Mouse (Mus musculus): Measurements from ENCODE around the gene Golga5. TPM values are rescaled to one million over a fixed set of nuclear protein-coding genes. Genes with fewer than 3 reads are reported as not detected.
A peak's percentile ranks its signal among the peaks of the same experiment; 100 is the strongest.
"Not testable (repeated sequence)": the region's sequence is repeated elsewhere in the genome, so short reads cannot be mapped to it uniquely, and the experiment has no call there.

The Golga5 gene
- polyA plus RNA-seq, 1 experiment from 2014 or later = 32.4 TPM

- WGBS = 77% methylated on average over 5 of the region's 5 CpGs
- no peaks in the 10 kb centered on the region for H3K9me3 ChIP-seq (ENCODE audit: control insufficient read depth, low read length)
- no peak overlapping the region for H3K4me2 ChIP-seq (ENCODE audit: low read length)
- ATAC-seq (ENCODE audit: low FRiP score, low TSS enrichment) (no peak), DNase-seq (no peak)
- no peaks in the 10 kb centered on the region for H3K27me3 ChIP-seq (ENCODE audit: control insufficient read depth, insufficient read depth, low read length)
- no peak overlapping the region for H3K4me3 ChIP-seq (replicated peaks; ENCODE audit: low read depth, low read length)
- no peaks in the 10 kb centered on the region for H3K36me3 ChIP-seq (ENCODE audit: control insufficient read depth, insufficient read depth, low read length)
- H3K9ac ChIP-seq (replicated peaks; ENCODE audit: low read length) = no peak overlapping the region
- H3K27ac ChIP-seq (replicated peaks; ENCODE audit: low read depth, low read length) = no peak overlapping the region
- H3K4me1 ChIP-seq (ENCODE audit: control insufficient read depth, insufficient read depth, low read length) = no peaks in the 10 kb centered on the region
These were observed 8.9 kb upstream of the Golga5 start for GRCm38 (mm10) chr12:102460014-102460413.

DNA sequence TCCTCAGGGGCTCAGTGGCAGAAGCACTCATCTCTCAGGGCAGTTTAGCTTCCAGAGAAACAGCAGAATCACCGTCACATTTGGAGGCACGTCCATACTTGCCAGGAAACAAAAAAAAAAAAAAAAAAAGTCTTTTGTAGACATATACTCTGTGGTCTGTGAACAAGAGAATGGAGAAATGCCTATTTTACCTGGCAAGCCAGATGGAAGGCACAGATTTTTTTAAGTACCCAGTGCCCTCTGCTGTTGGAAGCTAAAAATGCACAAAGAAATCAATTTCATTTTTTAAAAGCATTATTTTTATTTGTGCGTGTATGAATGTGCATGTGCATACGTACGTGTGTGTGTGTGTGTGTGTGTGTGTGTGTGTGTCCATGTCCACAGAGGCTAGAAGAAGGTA lies 7.8 kb upstream of the Golga5 start:
- Histone ChIP-seq H3K36me3 (ENCODE audit: control insufficient read depth, insufficient read depth, low read length) (no peaks in the 10 kb centered on the region), H3K4me3 (replicated peaks; ENCODE audit: low read depth, low read length) (no peak overlapping the region), H3K4me2 (ENCODE audit: low read length) (no peak overlapping the region), H3K27me3 (ENCODE audit: control insufficient read depth, insufficient read depth, low read length) (no peaks in the 10 kb centered on the region), H3K4me1 (ENCODE audit: control insufficient read depth, insufficient read depth, low read length) (no peaks in the 10 kb centered on the region), H3K27ac (replicated peaks; ENCODE audit: low read depth, low read length) (no peak overlapping the region), H3K9ac (replicated peaks; ENCODE audit: low read length) (no peak overlapping the region), H3K9me3 (ENCODE audit: control insufficient read depth, low read length) (no peaks in the 10 kb centered on the region)
- ATAC-seq (ENCODE audit: low FRiP score, low TSS enrichment) (no peak), DNase-seq (peak; percentile 41)
- WGBS = 74% methylated on average over 5 of the region's 5 CpGs

- peaks cover under 1% of the 10 kb centered on the region; the same call in 1 of the 2 replicates for H3K4me1 ChIP-seq (ENCODE audit: control insufficient read depth, insufficient read depth, low read length)
- ATAC-seq (ENCODE audit: low FRiP score, low TSS enrichment) (no peak), DNase-seq (no peak)
- no peak overlapping the region for H3K4me2 ChIP-seq (ENCODE audit: low read length)
- no peak overlapping the region for H3K9ac ChIP-seq (replicated peaks; ENCODE audit: low read length)
- H3K4me3 ChIP-seq (replicated peaks; ENCODE audit: low read depth, low read length) = no peak overlapping the region
- H3K27ac ChIP-seq (replicated peaks; ENCODE audit: low read depth, low read length) = no peak overlapping the region
- H3K27me3 ChIP-seq (ENCODE audit: control insufficient read depth, insufficient read depth, low read length) = no peaks in the 10 kb centered on the region
- H3K9me3 ChIP-seq (ENCODE audit: control insufficient read depth, low read length) = no peaks in the 10 kb centered on the region
- H3K36me3 ChIP-seq (ENCODE audit: control insufficient read depth, insufficient read depth, low read length) = no peaks in the 10 kb centered on the region
- WGBS = 67% methylated on average over 4 of the region's 4 CpGs
These were observed 4.3 kb upstream of the Golga5 start for GRCm38 (mm10) chr12:102464650-102465049.

GRCm38 (mm10) chr12:102468136-102468535 lies 799 bp upstream of the Golga5 start:
- H3K27me3 ChIP-seq (ENCODE audit: control insufficient read depth, insufficient read depth, low read length) = no peaks in the 10 kb centered on the region
- H3K4me2 ChIP-seq (ENCODE audit: low read length) = no peak overlapping the region
- H3K9ac ChIP-seq (replicated peaks; ENCODE audit: low read length) = no peak overlapping the region
- WGBS = 96% methylated on average over 1 of the region's 1 CpGs
- peaks cover 7% of the 10 kb centered on the region for H3K4me1 ChIP-seq (ENCODE audit: control insufficient read depth, insufficient read depth, low read length)
- H3K4me3 ChIP-seq (replicated peaks; ENCODE audit: low read depth, low read length) = no peak overlapping the region
- ATAC-seq (ENCODE audit: low FRiP score, low TSS enrichment) (no peak), DNase-seq (peak; percentile 32)
- H3K27ac ChIP-seq (replicated peaks; ENCODE audit: low read depth, low read length) = no peak overlapping the region
- no peaks in the 10 kb centered on the region for H3K9me3 ChIP-seq (ENCODE audit: control insufficient read depth, low read length)
- peaks cover 10% of the 10 kb centered on the region for H3K36me3 ChIP-seq (ENCODE audit: control insufficient read depth, insufficient read depth, low read length)

DNA sequence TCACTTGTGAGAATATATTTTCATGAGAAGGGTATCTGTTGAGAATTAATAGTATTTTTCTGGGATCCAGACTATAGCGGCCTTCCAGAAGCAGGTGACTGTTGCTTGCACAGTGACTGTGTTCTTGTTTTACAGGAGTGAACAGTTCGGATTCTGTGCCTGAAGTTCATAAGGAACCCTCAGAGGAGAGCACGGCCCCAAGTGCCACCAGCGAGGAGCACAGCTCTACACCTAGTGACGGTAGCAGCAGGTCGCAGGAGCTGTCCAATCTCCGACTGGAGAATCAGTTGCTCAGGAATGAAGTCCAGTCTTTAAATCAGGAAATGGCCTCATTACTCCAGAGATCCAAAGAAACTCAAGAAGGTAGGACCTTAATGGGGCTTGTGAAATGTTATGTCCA lies 5.5 kb downstream of the Golga5 start:
- Histone ChIP-seq H3K4me3 (replicated peaks; ENCODE audit: low read depth, low read length) (no peak overlapping the region), H3K27ac (replicated peaks; ENCODE audit: low read depth, low read length) (no peak overlapping the region), H3K27me3 (ENCODE audit: control insufficient read depth, insufficient read depth, low read length) (no peaks in the 10 kb centered on the region), H3K9me3 (ENCODE audit: control insufficient read depth, low read length) (no peaks in the 10 kb centered on the region), H3K4me2 (ENCODE audit: low read length) (no peak overlapping the region), H3K36me3 (ENCODE audit: control insufficient read depth, insufficient read depth, low read length) (peaks cover 52% of the 10 kb centered on the region), H3K4me1 (ENCODE audit: control insufficient read depth, insufficient read depth, low read length) (peaks cover 7% of the 10 kb centered on the region), H3K9ac (replicated peaks; ENCODE audit: low read length) (no peak overlapping the region)
- ATAC-seq (ENCODE audit: low FRiP score, low TSS enrichment) (no peak), DNase-seq (no peak)
- 95% methylated on average over 7 of the region's 7 CpGs for WGBS

GRCm38 (mm10) chr12:102480481-102480880 lies 11.5 kb downstream of the Golga5 start:
- no peak for DNase-seq
- H3K36me3 ChIP-seq (ENCODE audit: control insufficient read depth, insufficient read depth, low read length) = peaks cover 72% of the 10 kb centered on the region
- no peak for ATAC-seq (ENCODE audit: low FRiP score, low TSS enrichment)
- no peaks in the 10 kb centered on the region for H3K4me1 ChIP-seq (ENCODE audit: control insufficient read depth, insufficient read depth, low read length)
- WGBS = 89% methylated on average over 4 of the region's 4 CpGs
- no peak overlapping the region for H3K4me3 ChIP-seq (replicated peaks; ENCODE audit: low read depth, low read length)
- no peaks in the 10 kb centered on the region for H3K27me3 ChIP-seq (ENCODE audit: control insufficient read depth, insufficient read depth, low read length)
- no peaks in the 10 kb centered on the region for H3K9me3 ChIP-seq (ENCODE audit: control insufficient read depth, low read length)
- no peak overlapping the region for H3K27ac ChIP-seq (replicated peaks; ENCODE audit: low read depth, low read length)
- H3K4me2 ChIP-seq (ENCODE audit: low read length) = no peak overlapping the region
- H3K9ac ChIP-seq (replicated peaks; ENCODE audit: low read length) = no peak overlapping the region

GRCm38 (mm10) chr12:102484946-102485345 lies 16.0 kb downstream of the Golga5 start:
- ATAC-seq (ENCODE audit: low FRiP score, low TSS enrichment) = no peak
- no peak for DNase-seq
- H3K4me2 ChIP-seq (ENCODE audit: low read length) = no peak overlapping the region
- WGBS = 72% methylated on average over 3 of the region's 3 CpGs
- no peaks in the 10 kb centered on the region for H3K27me3 ChIP-seq (ENCODE audit: control insufficient read depth, insufficient read depth, low read length)
- peaks cover 85% of the 10 kb centered on the region for H3K36me3 ChIP-seq (ENCODE audit: control insufficient read depth, insufficient read depth, low read length)
- H3K4me3 ChIP-seq (replicated peaks; ENCODE audit: low read depth, low read length) = no peak overlapping the region
- no peaks in the 10 kb centered on the region for H3K9me3 ChIP-seq (ENCODE audit: control insufficient read depth, low read length)
- no peak overlapping the region for H3K27ac ChIP-seq (replicated peaks; ENCODE audit: low read depth, low read length)
- no peak overlapping the region for H3K9ac ChIP-seq (replicated peaks; ENCODE audit: low read length)
- H3K4me1 ChIP-seq (ENCODE audit: control insufficient read depth, insufficient read depth, low read length) = no peaks in the 10 kb centered on the region

DNA sequence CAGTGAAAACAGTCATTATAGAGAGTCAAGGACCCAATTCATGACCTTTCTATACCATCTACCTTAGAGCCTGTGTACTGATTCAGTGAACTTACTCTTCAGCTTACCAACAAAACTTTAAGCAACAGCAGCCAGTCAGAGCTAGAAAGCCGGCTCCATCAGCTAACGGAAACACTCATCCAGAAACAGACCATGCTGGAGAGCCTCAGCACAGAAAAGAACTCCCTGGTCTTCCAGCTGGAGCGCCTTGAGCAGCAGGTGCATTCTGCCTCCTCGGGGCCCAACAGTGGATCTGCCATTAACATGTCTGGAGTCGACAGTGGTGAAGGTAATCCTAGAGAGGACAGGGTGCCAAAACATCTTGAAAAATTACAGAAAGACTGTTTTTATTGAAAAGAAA lies 23.0 kb downstream of the Golga5 start:
- DNase-seq = no peak
- H3K9ac ChIP-seq (replicated peaks; ENCODE audit: low read length) = no peak overlapping the region
- H3K27me3 ChIP-seq (ENCODE audit: control insufficient read depth, insufficient read depth, low read length) = no peaks in the 10 kb centered on the region
- no peak for ATAC-seq (ENCODE audit: low FRiP score, low TSS enrichment)
- H3K4me1 ChIP-seq (ENCODE audit: control insufficient read depth, insufficient read depth, low read length) = no peaks in the 10 kb centered on the region
- no peaks in the 10 kb centered on the region for H3K9me3 ChIP-seq (ENCODE audit: control insufficient read depth, low read length)
- no peak overlapping the region for H3K27ac ChIP-seq (replicated peaks; ENCODE audit: low read depth, low read length)
- WGBS = 92% methylated on average over 5 of the region's 5 CpGs
- no peak overlapping the region for H3K4me2 ChIP-seq (ENCODE audit: low read length)
- no peak overlapping the region for H3K4me3 ChIP-seq (replicated peaks; ENCODE audit: low read depth, low read length)
- H3K36me3 ChIP-seq (ENCODE audit: control insufficient read depth, insufficient read depth, low read length) = peaks cover 89% of the 10 kb centered on the region

- not testable (repeated sequence) for H3K4me1 ChIP-seq (ENCODE audit: control insufficient read depth, insufficient read depth, low read length); H3K27ac ChIP-seq (replicated peaks; ENCODE audit: low read depth, low read length); DNase-seq; H3K27me3 ChIP-seq (ENCODE audit: control insufficient read depth, insufficient read depth, low read length); ATAC-seq (ENCODE audit: low FRiP score, low TSS enrichment); H3K4me3 ChIP-seq (replicated peaks; ENCODE audit: low read depth, low read length); H3K4me2 ChIP-seq (ENCODE audit: low read length); H3K9ac ChIP-seq (replicated peaks; ENCODE audit: low read length); H3K9me3 ChIP-seq (ENCODE audit: control insufficient read depth, low read length)
- peaks cover 83% of the 10 kb centered on the region for H3K36me3 ChIP-seq (ENCODE audit: control insufficient read depth, insufficient read depth, low read length)
- WGBS = 90% methylated on average over 6 of the region's 6 CpGs
These were observed 26.8 kb downstream of the Golga5 start for GRCm38 (mm10) chr12:102495754-102496153.
